Mouse (Mus musculus) kidney, postnatal 14 days (tissue): ENCODE results near the gene Opa3.

Experiments
- DNase-seq: peaks from one replicate; pipeline ENCODE4 v3.0.0; 2022; ENCODE audit warnings: mixed read lengths

Opa3 gene

GRCm38 (mm10) chr7:19252078-19252477 lies 23.9 kb downstream of the Opa3 start:
- DNase-seq = no peak

DNA sequence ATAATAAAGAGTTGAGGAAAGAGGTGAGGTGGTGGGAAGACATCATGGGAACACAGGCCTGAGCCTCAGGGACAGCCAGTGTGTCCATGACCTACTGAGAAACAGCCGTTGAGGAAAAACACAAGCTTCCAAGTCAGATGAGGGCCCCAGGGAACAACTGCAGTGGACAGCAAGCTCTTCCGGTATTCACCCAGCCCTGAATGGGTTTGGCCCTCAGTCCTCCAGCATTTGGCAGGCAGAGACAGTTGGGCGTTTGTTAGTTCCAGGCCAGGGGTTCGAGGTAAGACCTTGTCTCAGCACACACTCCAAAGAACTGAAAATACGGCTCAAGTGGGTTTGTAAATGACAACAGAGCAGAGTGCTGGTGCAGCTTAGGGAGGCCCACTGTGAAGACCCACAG lies 25.3 kb downstream of the Opa3 start:
- no peak for DNase-seq

GRCm38 (mm10) chr7:19255395-19255794 lies 27.3 kb downstream of the Opa3 start:
- no peak for DNase-seq

GRCm38 (mm10) chr7:19256567-19256966 lies 28.4 kb downstream of the Opa3 start:
- no peak for DNase-seq

DNA sequence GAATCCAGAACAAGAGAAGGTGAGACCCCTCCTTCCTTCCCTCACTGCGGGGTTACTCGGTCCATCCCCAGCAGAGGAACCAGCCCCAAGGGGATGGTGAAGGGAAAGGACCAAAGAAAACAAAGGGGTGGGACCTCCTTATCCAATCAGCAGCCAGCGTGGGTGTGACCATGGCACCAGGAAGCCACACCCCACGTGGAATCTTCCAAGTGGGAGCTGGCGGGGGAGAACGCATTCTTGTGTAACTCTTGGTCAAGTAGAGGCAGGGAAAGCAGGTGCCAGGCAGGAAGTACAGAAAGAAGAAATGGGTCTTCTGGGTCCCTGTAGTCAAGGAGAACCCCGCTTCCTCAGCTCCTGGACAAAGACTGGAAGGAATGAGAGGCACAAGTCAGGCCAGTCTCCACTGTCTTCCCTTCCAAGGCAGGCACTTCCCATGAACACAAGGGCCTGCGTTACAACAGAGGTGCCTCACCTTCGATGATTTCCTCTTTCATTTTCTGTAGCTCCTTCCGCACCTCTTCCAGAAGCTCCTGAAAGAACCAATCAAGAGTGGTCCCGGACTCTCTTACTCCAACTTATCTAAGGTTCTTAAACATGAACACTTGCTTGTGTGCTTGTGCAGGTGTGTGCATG lies 29.4 kb downstream of the Opa3 start:
- DNase-seq = peak; percentile 85

DNA sequence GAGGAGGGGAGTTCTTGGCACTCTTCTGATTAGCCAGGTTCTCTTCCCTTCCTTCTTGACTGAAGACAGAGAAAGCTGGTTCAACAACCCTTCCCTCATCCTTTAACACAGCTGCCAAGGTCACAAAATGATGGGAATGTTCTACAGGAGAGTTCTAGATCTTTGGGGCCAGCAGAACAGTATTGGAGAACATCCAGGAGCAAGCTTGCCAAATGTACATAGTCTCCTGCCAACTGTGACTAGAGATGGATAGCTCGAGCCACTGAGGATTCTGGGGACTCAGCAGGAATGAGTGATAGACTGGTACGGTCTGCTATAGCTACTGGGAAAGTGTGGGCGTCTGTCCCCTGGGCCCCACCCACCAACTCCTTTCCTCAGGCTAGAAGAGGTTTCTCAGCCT lies 30.2 kb downstream of the Opa3 start:
- no peak for DNase-seq

GRCm38 (mm10) chr7:19265147-19265546 lies 37.0 kb downstream of the Opa3 start:
- no peak for DNase-seq

DNA sequence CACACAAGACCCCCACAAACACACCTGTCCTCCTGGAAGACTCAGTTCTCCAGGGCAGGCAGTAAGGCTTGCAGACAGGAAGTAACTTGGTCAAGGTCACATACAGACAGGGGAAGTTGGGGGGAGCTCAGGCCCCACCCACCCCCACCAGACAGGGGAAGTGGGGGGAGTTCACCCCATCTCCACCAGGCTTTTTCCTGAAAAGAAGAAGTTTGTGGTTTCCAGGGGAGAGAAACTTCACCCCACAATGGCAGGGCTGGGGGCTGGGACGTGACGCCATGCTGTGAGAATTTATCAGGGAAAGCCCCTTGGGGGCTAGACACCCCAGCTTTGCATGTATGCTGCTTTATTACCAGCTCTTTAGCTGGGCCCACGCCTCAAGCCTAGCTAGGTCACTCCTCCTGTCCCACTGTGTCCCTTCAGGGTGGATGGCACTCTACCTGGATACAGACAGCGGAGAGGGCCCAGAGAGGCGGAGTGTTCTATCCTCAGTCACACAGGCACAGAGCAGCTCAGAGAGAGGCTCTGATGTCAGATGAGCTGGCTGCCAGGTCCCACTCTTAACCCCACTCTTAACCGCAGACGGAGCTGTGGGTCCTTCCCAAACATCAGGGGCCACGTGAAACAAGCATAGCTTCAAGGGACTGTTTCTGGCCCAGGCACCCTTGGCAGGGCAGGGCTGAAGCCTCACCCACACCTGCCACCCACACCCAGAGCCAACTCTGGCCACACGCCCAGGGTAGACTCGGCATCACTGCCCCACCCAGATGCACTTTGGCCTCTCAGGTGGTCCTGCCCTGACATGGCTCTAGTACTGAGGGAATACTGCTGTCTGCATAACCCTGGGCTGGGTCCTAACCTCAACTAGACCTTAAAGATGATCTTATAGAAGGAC lies 38.0 kb downstream of the Opa3 start:
- peak; percentile 55 for DNase-seq

DNA sequence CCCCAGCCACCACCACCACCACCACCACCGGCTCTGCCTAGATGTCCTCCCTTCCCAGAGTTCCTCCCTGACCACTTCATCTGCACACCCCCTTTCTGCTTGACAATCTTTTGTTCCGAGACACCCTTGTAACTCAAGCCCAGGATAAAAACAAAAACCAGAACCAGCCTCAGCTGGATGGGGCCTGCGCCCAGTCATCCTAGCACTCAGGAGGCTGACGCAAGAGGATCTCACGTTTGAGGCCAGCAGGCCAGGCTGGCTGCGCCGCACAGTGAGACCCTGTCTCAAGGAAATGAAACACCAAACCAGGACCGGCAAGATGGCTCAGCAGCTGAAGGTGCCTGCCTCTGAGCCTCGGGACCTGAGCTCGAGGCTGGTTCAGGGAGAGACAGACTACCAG lies 38.9 kb downstream of the Opa3 start:
- no peak for DNase-seq

- peak; percentile 67 for DNase-seq
Observed at GRCm38 (mm10) chr7:19268993-19269681, 41.0 kb downstream of the Opa3 start.

GRCm38 (mm10) chr7:19269721-19270441 lies 41.7 kb downstream of the Opa3 start:
- peak; percentile 90 for DNase-seq

DNA sequence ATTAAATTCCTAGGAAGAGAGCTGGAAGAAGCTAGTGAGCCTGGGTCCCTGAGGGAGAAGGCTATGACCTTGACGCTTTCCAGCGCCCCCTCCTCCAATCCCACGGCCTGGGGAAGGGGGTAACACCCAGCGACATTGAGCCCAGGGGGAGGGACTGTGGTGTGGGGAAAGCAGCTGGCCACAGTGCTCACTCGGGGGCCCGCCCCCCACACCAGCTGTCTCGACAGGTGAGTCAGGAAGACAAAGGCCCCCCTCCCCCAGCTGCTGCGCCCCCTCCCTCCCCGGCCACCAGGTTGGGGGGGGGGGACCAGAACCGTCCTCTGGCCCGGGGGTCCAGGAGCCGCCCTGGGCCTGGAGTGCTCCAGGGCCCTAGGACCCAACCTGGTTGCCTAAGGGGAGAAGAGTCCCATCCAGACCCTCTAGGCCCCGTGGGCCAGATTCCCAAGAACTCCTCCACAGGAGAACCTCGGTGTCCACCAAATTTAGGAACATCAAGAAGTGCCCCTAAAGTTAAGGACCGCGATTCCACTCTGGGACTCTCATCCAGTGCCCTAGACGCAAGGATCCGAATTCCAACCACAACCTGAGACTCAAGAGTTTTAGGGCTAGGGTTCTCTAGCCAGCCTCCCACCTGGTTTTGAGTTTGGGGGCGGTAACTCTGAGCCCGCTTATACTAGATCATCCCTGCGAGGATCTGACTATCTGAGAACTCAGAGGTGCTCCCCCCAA lies 42.5 kb downstream of the Opa3 start:
- peak; percentile 39 for DNase-seq

DNA sequence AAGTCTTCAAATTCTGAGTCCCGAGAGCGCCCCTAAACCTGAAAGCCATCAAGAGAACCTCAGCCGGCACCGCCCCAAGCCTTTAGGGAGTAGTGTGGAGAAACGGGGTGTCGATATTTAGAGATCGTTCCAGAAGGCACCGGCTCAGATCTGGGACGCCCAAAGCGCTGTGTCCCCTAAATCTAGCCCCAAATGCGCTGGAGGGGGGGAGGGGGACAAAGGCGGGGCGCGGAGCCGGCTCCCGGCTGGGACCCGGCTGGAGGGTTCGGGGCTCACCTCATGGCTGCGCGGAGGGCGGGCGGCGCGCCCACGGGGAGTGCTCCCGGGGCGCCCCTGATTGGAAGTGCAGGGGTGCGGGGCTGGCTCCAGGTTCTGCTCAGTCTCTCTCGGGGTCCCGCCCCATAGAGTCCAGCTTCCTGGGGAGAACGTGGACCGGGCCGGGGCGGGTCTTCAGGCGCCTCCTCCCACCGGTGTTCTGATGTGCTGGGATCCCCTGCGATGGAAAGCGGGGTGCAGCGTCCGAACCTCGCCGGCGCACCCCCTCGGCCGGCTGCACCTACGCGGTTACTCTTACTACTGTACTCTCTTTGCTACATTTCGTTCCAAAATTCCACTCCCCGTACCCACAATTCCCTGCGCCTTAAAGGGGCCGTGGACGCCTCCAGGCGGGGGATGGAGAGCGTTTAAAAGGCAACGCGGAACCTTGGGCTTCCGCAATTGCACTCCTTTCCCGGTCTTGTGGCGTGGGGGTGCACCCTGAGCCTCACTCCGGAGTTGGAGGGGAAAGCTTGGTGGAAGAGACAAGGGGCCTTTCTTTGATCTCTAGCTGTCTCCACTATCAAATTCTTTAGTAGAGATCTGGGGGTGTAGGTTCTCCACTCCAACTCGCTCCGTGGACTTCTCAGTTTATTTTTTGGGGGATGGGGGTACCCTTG lies 43.4 kb downstream of the Opa3 start, which contains the start of gene Vasp:
Gene Vasp (minus strand): TSS at position 580 of the 935 bp plus-strand sequence.
- peak; percentile 91 for DNase-seq

- DNase-seq = peak; percentile 89
Observed at GRCm38 (mm10) chr7:19272173-19272764, 44.1 kb downstream of the Opa3 start.

GRCm38 (mm10) chr7:19276253-19276652 lies 48.1 kb downstream of the Opa3 start:
- DNase-seq = no peak

GRCm38 (mm10) chr7:19279052-19279451 lies 50.9 kb downstream of the Opa3 start:
- DNase-seq = no peak

DNA sequence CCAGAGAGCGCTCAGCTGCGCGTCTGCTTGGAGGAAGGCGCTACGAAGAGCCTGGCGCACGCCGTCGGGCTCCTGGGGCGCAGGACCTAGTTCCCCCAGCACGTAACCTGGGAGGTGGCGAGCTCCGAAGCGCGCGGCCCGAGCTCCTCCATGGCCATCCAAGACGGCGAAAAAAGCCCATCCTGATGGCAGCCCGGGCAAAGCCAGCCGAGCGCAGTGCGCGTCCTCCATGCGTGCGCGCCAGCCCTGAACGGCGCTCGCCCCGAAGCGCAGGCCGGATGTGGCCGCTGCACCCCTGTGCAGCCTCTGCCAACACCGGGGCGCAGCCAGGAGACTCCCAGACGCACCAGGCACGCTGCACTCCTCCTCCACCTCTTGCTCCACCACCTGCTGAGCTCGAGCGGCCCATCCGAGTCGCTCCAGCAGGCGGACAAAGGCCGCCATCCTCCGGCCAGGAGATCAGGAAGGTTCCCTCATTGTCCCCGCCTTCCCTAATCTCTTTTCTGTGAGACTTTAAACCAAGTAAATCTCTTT lies 51.5 kb downstream of the Opa3 start, which contains the start of gene Ppm1n:
Gene Ppm1n (minus strand): TSS at position 484 of the 534 bp plus-strand sequence.
- DNase-seq = no peak

DNA sequence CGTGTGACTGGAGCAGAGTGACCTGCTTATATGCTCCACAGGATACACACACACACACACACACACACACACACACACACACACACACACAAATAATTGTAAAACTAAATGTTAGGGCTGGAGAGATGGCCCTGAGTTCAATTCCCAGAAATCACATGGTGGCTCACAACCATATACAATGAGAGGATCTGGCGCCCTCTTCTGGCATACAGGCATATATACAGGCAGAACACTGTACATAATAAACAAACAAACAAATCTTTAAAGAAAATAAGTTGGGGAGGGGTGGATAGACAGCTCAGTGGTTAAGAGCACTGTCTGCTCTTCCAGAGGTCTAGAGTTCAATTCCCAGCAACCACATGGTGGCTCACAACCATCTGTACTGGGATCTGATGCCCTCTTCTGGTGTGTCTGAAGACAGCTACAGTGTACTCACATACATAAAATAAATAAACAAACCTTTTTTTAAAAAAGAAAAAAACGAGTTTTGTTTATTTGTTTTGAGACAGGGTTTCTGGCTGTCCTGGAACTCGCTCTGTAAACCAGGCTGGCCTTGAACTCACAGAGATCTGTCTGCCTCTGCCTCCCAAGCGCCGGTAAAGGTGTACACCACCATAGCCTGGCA lies 53.7 kb downstream of the Opa3 start:
- peak; percentile 57 for DNase-seq

DNA sequence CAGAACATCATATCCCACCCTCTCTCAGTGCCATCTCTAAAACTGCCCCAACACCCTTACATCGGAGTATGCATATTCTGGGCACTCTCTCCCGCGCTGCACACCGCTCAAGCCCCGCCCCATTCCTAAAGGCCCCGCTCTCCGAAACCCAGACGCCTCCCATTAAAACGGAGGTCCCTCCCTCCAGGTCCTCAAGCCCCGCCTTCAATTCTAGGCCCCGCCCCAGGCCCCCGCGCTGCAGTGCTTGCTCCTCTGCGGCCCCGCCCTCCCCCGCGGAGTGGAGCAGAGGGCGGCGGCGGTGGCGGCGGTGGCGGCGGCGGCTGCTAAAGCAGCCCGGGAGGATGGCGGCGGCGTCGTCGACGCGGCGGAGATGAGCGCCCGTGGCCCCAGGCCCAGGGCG lies 54.3 kb downstream of the Opa3 start, which contains the start of gene Rtn2:
Gene Rtn2 (plus strand): TSS at position 240 of the 400 bp plus-strand sequence.
- DNase-seq = peak; percentile 84
